Mouse (Mus musculus) retina, adult 2 months (tissue): ENCODE data around the gene Cdc42bpg.
"Not testable (repeated sequence)": the region's sequence is repeated elsewhere in the genome, so short reads cannot be mapped to it uniquely, and the experiment has no call there.

Experiments used
- DNase-seq: peaks from one replicate; pipeline ENCODE4 v3.0.0-alpha.2; 2012; ENCODE audit warnings: low read depth, low spot score

Gene Cdc42bpg

GRCm38 (mm10) chr19:6296551-6297210, 9.6 kb upstream of the Cdc42bpg start:
- DNase-seq, result no peak

GRCm38 (mm10) chr19:6297641-6298040, 8.6 kb upstream of the Cdc42bpg start:
- no peak for DNase-seq

- DNase-seq, result no peak
Observed at GRCm38 (mm10) chr19:6299003-6299402, 7.3 kb upstream of the Cdc42bpg start.

- no peak for DNase-seq
Observed at GRCm38 (mm10) chr19:6299450-6300267, 6.6 kb upstream of the Cdc42bpg start.

- no peak for DNase-seq
Observed at GRCm38 (mm10) chr19:6300402-6300841, 5.8 kb upstream of the Cdc42bpg start.

- no peak for DNase-seq
Observed at GRCm38 (mm10) chr19:6302114-6302513, 4.1 kb upstream of the Cdc42bpg start.

GRCm38 (mm10) chr19:6302522-6302921, 3.7 kb upstream of the Cdc42bpg start:
- DNase-seq, result no peak

- DNase-seq, result no peak
Observed at GRCm38 (mm10) chr19:6303831-6304230, 2.4 kb upstream of the Cdc42bpg start.

- peak; percentile 61 for DNase-seq
Observed at GRCm38 (mm10) chr19:6304787-6305516, 1.3 kb upstream of the Cdc42bpg start.

- no peak for DNase-seq
Observed at GRCm38 (mm10) chr19:6305517-6306115, 640 bp upstream of the Cdc42bpg start.

GRCm38 (mm10) chr19:6306586-6306985, 330 bp downstream of the Cdc42bpg start:
- DNase-seq, result no peak

- no peak for DNase-seq
Observed at GRCm38 (mm10) chr19:6307733-6308531, 1.7 kb downstream of the Cdc42bpg start.

GRCm38 (mm10) chr19:6310181-6310580, 3.9 kb downstream of the Cdc42bpg start:
- DNase-seq, result no peak

GRCm38 (mm10) chr19:6311783-6312182, 5.5 kb downstream of the Cdc42bpg start:
- not testable (repeated sequence) for DNase-seq

GRCm38 (mm10) chr19:6313796-6314195, 7.5 kb downstream of the Cdc42bpg start:
- no peak for DNase-seq

GRCm38 (mm10) chr19:6314513-6314912, 8.3 kb downstream of the Cdc42bpg start:
- no peak for DNase-seq

GRCm38 (mm10) chr19:6315573-6315972, 9.3 kb downstream of the Cdc42bpg start:
- no peak for DNase-seq

- no peak for DNase-seq
Observed at GRCm38 (mm10) chr19:6318145-6318544, 11.9 kb downstream of the Cdc42bpg start.

- DNase-seq, result no peak
Observed at GRCm38 (mm10) chr19:6321358-6321757, 15.1 kb downstream of the Cdc42bpg start.

- DNase-seq, result no peak
Observed at GRCm38 (mm10) chr19:6321786-6322621, 15.7 kb downstream of the Cdc42bpg start.
